Mouse (Mus musculus): ENCODE data around the gene Zfp809. TPM values are rescaled to one million over a fixed set of nuclear protein-coding genes. Genes with fewer than 3 reads are reported as not detected.

Gene Zfp809
- total RNA-seq, 2 experiments from 2014 or later, result 33.4 to 40.2 TPM

DNA sequence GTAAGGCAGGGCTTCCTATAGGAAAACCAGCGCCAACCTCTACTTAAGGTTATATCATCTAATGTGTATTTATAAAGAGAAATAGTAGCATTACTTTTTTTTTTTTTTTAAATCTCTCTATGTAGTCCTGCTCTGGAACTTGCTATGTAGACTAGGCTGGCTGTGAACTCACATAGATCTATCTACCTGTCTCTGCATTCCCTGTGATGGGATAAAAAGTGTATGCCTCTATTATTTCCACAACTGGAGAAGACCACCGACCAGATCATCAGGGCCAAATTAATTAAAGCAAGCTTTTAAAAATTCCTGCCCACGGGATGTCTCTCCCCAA is 34.5 kb downstream of the Zfp809 start:
- ATAC-seq (ENCODE audit: poor library complexity, severe bottlenecking), result no peak

DNA sequence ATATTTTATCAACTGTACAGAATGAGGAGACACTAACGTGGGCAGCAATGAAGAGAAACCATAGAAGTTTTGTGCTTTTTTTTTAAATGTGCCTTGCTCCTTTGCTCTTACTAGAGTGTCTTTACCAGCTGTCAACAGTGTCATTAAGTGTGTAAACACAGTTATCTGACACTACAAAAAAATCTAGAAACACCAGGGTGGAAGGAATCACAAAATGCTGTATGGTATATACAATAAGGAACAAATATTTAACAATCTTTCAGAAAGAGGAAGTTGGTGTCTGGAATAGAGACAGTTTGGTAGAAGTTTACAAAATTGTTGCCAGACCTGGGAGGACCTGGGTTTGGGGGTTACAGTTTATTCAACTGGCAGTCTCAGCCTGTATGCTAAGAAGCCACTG is 36.1 kb downstream of the Zfp809 start:
- no peak for ATAC-seq (ENCODE audit: poor library complexity, severe bottlenecking)

DNA sequence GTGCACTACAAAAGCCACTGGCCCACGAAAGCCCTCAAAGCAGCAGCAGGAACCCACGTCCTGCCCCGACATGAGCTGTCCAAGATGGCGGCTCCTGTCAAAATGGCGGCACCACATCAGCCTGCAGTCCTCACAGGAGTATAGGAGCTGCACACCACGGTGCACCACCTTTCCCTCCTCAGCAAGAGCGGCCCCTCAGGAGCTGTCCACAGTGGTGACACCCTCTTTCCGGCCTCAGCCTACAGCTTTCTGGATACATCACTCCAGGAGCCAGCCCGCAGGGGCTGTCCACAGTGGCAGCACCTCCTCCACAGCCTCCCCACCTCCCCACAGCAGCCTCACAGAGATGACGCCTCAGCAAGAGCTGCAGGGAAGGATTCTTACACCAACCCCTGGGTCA is 37.1 kb downstream of the Zfp809 start:
- ATAC-seq (ENCODE audit: poor library complexity, severe bottlenecking), result no peak

DNA sequence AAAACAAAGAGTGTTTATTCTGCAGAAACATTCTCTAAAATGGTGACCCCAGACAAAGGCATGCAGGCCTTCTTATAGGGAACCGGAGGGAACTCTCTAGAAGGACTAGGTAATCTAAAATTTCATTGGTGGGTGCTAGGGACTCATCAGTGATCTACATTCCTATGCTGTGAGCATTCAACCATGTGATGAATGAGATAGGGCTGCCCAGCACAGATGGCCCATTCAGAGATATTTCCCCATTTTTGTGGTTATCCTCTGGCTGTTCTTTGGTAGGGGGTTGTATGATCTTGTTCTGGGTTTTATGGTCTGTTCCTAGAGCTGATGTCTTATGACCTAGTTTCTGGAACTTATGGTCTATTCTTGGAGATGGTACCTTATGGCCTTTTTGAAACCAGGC is 43.4 kb downstream of the Zfp809 start:
- no peak for ATAC-seq (ENCODE audit: poor library complexity, severe bottlenecking)

DNA sequence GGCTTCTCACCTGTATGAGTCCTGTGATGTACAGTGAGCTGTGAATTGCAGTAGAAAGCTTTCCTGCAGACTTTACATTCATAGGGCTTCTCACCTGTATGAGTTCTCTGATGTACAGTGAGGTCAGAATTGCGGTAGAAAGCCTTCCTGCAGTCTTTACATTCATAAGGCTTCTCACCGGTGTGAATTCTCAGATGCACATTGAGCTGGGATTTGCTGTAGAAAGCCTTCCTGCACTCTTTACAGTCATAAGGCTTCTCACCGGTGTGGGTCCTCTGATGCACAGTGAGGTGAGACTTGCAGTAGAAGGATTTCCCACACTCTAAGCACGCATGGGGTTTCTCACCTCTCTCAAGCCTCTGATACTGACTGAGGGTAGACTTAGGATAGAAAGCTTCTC is 53.2 kb downstream of the Zfp809 start:
- no peak for ATAC-seq (ENCODE audit: poor library complexity, severe bottlenecking)

Other genes starting within 250 kb of the Zfp809 start
- gene Rgl3, start 236.3 kb upstream of the Zfp809 start, total RNA-seq (2015), result not detected in 2 replicates
- gene Rgl3, start 236.3 kb upstream of the Zfp809 start, total RNA-seq (2017), result not detected in 2 replicates
- not detected in 2 replicates for gene Ccdc151, start 223.1 kb upstream of the Zfp809 start, total RNA-seq (2015)
- gene Ccdc151, start 223.1 kb upstream of the Zfp809 start, total RNA-seq (2017), result not detected in 2 replicates
- gene Prkcsh, start 222.9 kb upstream of the Zfp809 start, total RNA-seq (2015), result 25.4 and 28.8 TPM in 2 replicates
- gene Prkcsh, start 222.9 kb upstream of the Zfp809 start, total RNA-seq (2017), result 70.7 and 76.5 TPM in 2 replicates
- not detected in 2 replicates for gene Elavl3, start 173.7 kb upstream of the Zfp809 start, total RNA-seq (2015)
- gene Elavl3, start 173.7 kb upstream of the Zfp809 start, total RNA-seq (2017), result not detected in 2 replicates
- not detected in 2 replicates for gene Gm49318, start 154.5 kb upstream of the Zfp809 start, total RNA-seq (2015)
- gene Gm49318, start 154.5 kb upstream of the Zfp809 start, total RNA-seq (2017), result not detected in 2 replicates
- gene Zfp653, start 154.3 kb upstream of the Zfp809 start, total RNA-seq (2015), result 4.4 and 6.1 TPM in 2 replicates
- gene Zfp653, start 154.3 kb upstream of the Zfp809 start, total RNA-seq (2017), result 6.2 and 8.6 TPM in 2 replicates
- gene Ecsit, start 140.3 kb upstream of the Zfp809 start, total RNA-seq (2015), result 3.9 and 5.0 TPM in 2 replicates
- gene Ecsit, start 140.3 kb upstream of the Zfp809 start, total RNA-seq (2017), result 10.8 and 11.1 TPM in 2 replicates
- not detected in 2 replicates for gene Cnn1, start 126.5 kb upstream of the Zfp809 start, total RNA-seq (2015)
- gene Cnn1, start 126.5 kb upstream of the Zfp809 start, total RNA-seq (2017), result not detected in 2 replicates
- gene Elof1, start 108.5 kb upstream of the Zfp809 start, total RNA-seq (2015), result 85.2 and 95.7 TPM in 2 replicates
- gene Elof1, start 108.5 kb upstream of the Zfp809 start, total RNA-seq (2017), result 29.7 and 42.0 TPM in 2 replicates
- gene Acp5, start 90.0 kb upstream of the Zfp809 start, total RNA-seq (2015), result 5.5 and 10.9 TPM in 2 replicates
- gene Acp5, start 90.0 kb upstream of the Zfp809 start, total RNA-seq (2017), result 4.4 and 6.6 TPM in 2 replicates
- gene Pigyl, start 68.9 kb upstream of the Zfp809 start, total RNA-seq (2015), result 19.7 and 22.1 TPM in 2 replicates
- 22.8 and 24.8 TPM in 2 replicates for gene Pigyl, start 68.9 kb upstream of the Zfp809 start, total RNA-seq (2017)
- not detected in 2 replicates for gene Zfp872, start 37.6 kb upstream of the Zfp809 start, total RNA-seq (2015)
- not detected in 2 replicates for gene Zfp872, start 37.6 kb upstream of the Zfp809 start, total RNA-seq (2017)
- 0.33 and 0.80 TPM in 2 replicates for gene Zfp599, start 34.2 kb downstream of the Zfp809 start, total RNA-seq (2015)
- 0.85 and 1.8 TPM in 2 replicates for gene Zfp599, start 34.2 kb downstream of the Zfp809 start, total RNA-seq (2017)
- gene Zfp810, start 81.9 kb downstream of the Zfp809 start, total RNA-seq (2015), result 6.2 and 9.1 TPM in 2 replicates
- gene Zfp810, start 81.9 kb downstream of the Zfp809 start, total RNA-seq (2017), result 8.2 and 11.6 TPM in 2 replicates
- 100 and 102 TPM in 2 replicates for gene Anln, start 163.5 kb downstream of the Zfp809 start, total RNA-seq (2015)
- gene Anln, start 163.5 kb downstream of the Zfp809 start, total RNA-seq (2017), result 73.3 and 81.7 TPM in 2 replicates
- gene 9530077C05Rik, start 185.8 kb downstream of the Zfp809 start, total RNA-seq (2015), result 2.2 and 2.7 TPM in 2 replicates
- gene 9530077C05Rik, start 185.8 kb downstream of the Zfp809 start, total RNA-seq (2017), result 3.4 and 5.8 TPM in 2 replicates
- not detected in 2 replicates for gene Gm17545, start 228.6 kb downstream of the Zfp809 start, total RNA-seq (2015)
- gene Gm17545, start 228.6 kb downstream of the Zfp809 start, total RNA-seq (2017), result not detected in 2 replicates
- gene Rp9, start 244.0 kb downstream of the Zfp809 start, total RNA-seq (2015), result 107 and 118 TPM in 2 replicates
- gene Rp9, start 244.0 kb downstream of the Zfp809 start, total RNA-seq (2017), result 113 and 155 TPM in 2 replicates

Measured in megakaryocyte, adult 5-6 weeks (primary cell).